Mouse (Mus musculus): Measurements from ENCODE around the gene Tax1bp1.

The Tax1bp1 gene

GRCm38 (mm10) chr6:52713104-52713896 is at the start of gene Tax1bp1:
Gene Tax1bp1 (plus strand): TSS chr6:52713729.
- TF ChIP-seq GATA4 (IDR thresholded peaks at IDR 0.05; ENCODE audit: insufficient replicate concordance, low read length): no peak; the same call in 1 of the 2 replicates

DNA sequence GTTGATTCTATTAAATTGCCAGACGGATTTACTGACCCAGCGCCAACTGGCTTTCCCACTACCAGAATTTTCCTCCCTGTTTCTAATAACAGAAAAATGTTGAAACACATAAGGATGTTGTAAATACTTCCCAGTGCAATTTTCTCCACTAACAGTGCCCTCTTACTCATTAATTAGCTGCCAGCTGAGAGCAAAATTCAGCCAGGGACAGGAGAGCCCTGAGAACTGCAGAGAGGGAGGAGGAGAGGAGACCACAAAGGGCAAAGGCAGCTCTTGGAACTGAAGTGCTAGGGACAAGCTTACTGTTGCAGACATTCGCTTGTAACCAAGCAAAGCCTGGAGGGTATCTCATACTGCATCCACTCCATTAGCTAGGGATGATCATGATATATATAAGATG is 45.9 kb upstream of the Tax1bp1 start:
- no peak for TF ChIP-seq GATA4 (IDR thresholded peaks at IDR 0.05; ENCODE audit: insufficient replicate concordance, low read length)

DNA sequence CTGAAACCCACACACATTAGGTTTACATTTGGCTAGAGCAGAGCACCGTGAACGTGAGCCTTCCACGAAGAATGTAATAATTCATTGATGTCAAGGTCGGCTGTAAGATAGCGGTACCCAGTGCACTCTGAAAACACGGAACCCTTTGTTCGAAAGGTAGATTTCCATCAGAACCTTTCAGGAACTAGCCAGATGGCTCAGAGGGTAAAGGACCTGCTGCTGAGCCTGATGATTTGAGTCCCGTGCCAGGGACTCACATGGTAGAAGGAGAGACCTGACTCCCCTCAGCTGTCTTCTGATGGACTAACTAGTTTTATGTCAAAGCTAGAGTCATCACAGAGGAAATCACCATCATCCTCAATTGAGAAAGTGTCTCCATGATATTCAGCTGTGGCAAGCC is 41.7 kb upstream of the Tax1bp1 start:
- no peak for TF ChIP-seq GATA4 (IDR thresholded peaks at IDR 0.05; ENCODE audit: insufficient replicate concordance, low read length)

DNA sequence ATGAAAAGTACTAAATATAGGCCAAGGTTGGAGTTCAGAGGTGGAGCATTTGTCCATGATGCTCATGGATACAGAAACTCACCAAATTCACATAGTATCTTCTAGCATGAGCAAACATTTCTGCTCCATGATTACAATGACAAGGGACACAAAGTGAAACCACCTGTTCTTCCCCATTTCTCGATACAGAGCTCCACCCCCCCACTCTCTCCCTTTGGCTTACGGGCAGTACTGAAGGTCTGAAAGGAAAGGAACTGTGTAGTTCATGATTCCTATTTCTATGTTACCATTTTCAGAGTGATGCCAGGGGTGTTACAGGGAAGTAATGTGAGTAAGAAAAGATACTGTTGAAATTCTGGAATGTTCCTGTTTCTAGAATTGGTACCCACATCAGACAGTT is 41.0 kb upstream of the Tax1bp1 start:
- TF ChIP-seq GATA4 (IDR thresholded peaks at IDR 0.05; ENCODE audit: insufficient replicate concordance, low read length): no peak

GRCm38 (mm10) chr6:52673706-52674105 is 39.8 kb upstream of the Tax1bp1 start:
- TF ChIP-seq GATA4 (IDR thresholded peaks at IDR 0.05; ENCODE audit: insufficient replicate concordance, low read length): no peak

DNA sequence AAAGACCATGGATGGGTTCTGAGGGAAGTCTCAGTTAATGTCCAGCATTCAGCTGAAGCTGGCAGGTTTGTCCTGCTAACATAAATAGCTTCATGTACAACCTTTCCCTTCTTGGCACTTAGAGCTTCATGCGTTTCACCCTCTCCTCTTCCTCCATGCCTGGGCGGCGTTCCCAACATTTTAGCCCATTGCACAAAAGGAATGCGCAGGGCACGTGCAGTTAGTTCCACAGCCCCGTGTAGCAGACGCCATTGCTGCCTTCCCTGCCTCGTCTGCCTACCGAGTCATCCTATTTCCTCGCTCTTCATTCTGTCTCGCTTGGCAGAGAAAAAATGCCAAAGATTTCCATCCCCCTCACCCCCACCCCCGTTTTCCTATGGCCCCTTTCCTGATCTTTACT is 39.0 kb upstream of the Tax1bp1 start:
- TF ChIP-seq GATA4 (IDR thresholded peaks at IDR 0.05; ENCODE audit: insufficient replicate concordance, low read length): no peak

GRCm38 (mm10) chr6:52675222-52675921 is 38.2 kb upstream of the Tax1bp1 start:
- no peak for TF ChIP-seq GATA4 (IDR thresholded peaks at IDR 0.05; ENCODE audit: insufficient replicate concordance, low read length)

DNA sequence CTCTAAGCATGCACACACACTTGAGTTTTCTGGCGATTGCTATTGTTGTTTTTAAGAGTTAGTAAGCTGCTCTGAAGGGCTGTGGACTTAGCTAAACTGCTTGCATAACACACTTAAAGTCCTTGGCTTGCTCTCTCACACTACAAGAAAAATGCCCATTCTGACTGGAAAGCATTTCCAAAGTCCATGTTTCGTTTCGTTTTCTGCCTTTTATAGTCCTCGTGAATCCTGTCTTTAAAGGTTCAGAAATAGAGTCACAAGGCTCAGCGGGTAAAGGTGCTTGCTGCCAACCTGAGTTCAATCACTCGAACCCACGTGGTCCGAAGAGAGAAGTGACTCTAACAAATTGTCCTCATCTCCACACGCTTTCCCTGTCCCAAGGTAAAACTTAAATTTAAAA is 34.0 kb upstream of the Tax1bp1 start:
- TF ChIP-seq GATA4 (IDR thresholded peaks at IDR 0.05; ENCODE audit: insufficient replicate concordance, low read length): no peak

- TF ChIP-seq GATA4 (IDR thresholded peaks at IDR 0.05; ENCODE audit: insufficient replicate concordance, low read length): no peak
Observed at GRCm38 (mm10) chr6:52680458-52681032, 33.0 kb upstream of the Tax1bp1 start.

- TF ChIP-seq GATA4 (IDR thresholded peaks at IDR 0.05; ENCODE audit: insufficient replicate concordance, low read length): peak; percentile 44
Observed at GRCm38 (mm10) chr6:52681847-52682485, 31.6 kb upstream of the Tax1bp1 start.

DNA sequence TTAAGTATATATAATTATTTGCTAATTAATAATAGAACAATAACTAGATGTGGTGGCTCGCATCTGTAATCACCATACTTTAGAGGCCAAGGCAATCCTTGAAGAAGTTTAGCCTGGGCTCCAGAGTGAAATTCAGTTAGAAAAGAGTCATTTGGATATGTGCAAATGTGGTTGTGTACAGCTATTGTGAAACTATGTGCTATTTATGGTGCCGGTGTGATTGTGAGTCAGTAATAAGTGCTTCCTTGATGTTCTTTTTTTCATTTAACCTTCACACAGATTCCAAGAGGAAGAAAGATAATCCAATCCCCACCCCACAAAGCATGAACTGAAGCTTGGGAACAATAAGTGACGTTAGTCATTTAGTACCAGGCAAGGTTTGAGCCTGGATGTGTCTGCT is 30.9 kb upstream of the Tax1bp1 start:
- TF ChIP-seq GATA4 (IDR thresholded peaks at IDR 0.05; ENCODE audit: insufficient replicate concordance, low read length): no peak

GRCm38 (mm10) chr6:52686901-52687500 is 26.5 kb upstream of the Tax1bp1 start:
- no peak for TF ChIP-seq GATA4 (IDR thresholded peaks at IDR 0.05; ENCODE audit: insufficient replicate concordance, low read length)

- TF ChIP-seq GATA4 (IDR thresholded peaks at IDR 0.05; ENCODE audit: insufficient replicate concordance, low read length): no peak
Observed at GRCm38 (mm10) chr6:52690365-52690764, 23.2 kb upstream of the Tax1bp1 start.

DNA sequence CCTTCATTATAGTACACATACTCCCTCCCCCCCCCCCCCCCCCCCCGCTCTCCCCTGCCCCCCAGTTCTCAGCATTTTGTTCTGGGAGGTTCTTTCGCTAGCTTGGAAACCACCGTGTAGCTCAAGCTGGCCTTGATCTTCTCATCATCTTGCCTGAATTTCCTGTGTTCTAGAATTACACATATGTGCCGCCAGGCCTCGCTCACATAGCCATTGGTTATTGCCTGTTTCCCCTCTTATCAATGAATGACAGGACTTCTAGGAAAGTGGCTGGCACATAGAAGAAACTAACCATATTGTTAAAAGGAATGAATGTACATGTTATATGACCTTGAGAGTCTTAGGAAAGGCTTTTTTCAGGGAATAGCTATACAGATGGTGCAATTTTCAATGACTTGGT is 21.7 kb upstream of the Tax1bp1 start:
- no peak for TF ChIP-seq GATA4 (IDR thresholded peaks at IDR 0.05; ENCODE audit: insufficient replicate concordance, low read length)

DNA sequence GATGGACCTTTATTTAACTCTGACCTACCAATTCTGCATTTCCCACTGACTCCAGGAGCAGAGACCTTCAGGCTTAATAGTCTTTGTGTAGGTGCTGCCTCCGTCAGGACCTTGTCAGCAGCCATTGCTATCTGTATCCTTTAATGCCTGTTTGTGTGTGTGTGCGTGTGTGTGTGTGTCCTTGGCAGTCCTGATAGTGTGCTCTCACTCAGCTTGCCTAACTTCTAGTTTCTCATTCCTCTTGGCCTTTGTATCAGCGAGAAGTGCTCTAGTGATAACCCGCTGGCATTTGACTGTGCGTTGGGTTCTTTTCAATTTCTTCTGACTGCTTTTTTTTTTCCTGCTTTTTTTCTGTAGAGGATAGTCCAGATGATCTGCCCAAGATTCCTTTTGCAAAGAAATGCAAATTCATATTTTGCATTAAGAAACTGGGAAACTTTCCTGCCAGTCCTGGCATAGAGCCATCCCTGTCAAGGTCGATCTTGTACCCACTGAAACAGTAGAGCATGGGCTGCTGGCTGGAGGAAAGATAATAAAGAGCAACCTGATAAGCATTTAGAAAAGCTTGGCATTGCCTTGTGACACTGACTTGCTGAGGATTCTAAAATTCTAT is 21.0 kb upstream of the Tax1bp1 start:
- TF ChIP-seq GATA4 (IDR thresholded peaks at IDR 0.05; ENCODE audit: insufficient replicate concordance, low read length): peak; percentile 40; the same call in 1 of the 2 replicates

Measured in liver, adult (tissue).